Mouse (Mus musculus) c-Kit-positive CD71-positive TER-119-negative erythroid progenitor cells, embryonic 14.5 days (primary cell): ENCODE results near the gene Vsig10.
A peak's percentile ranks its signal among the peaks of the same experiment; 100 is the strongest.
"Not testable (repeated sequence)": the region's sequence is repeated elsewhere in the genome, so short reads cannot be mapped to it uniquely, and the experiment has no call there.

Experiments
- DNase-seq: peaks from one replicate; pipeline ENCODE4 v3.0.0-alpha.2; 2013; ENCODE audit warnings: low read depth

The Vsig10 gene

GRCm38 (mm10) chr5:117303691-117304579 is 14.9 kb upstream of the Vsig10 start:
- DNase-seq, result no peak

GRCm38 (mm10) chr5:117304947-117305346 is 13.9 kb upstream of the Vsig10 start:
- DNase-seq, result peak; percentile 65

DNA sequence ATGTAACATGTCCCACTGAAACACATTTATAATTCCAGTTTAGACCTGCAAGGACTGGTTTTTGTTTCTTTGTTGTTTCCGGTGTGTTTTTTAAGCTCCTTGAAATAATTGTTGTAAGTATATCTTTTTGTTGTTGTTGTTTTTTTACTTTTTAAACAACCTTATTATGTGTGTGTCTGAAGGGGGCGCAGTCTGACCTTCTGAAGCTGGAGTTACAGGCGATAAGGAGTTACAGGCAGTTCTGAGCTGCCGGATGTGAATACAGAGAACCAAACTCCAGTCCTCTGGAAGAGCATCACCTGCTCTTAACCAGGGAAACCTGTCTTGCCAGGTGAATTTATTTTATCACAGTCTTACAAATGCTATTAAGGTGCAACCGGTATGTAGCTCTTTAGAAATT is 13.1 kb upstream of the Vsig10 start:
- DNase-seq, result no peak

DNA sequence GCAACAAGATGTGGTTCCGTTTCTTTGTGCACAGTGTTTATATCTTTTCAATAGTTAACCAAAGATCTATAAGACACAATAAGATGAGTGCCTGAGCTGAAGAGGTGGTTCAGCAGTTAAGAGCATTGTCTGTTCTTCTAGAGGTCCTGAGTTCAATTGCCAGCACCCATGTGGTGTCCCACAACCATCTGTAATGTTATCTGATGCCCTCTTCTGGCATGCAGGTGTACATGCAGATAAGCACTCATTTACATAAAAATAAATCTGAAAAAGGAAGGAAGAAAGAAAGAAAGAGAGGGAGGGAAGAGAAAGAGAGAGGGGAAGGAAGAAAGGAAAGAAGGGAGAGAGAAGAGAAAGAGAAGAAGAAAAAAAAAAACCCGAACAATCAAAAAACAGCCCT is 12.1 kb upstream of the Vsig10 start:
- no peak for DNase-seq

DNA sequence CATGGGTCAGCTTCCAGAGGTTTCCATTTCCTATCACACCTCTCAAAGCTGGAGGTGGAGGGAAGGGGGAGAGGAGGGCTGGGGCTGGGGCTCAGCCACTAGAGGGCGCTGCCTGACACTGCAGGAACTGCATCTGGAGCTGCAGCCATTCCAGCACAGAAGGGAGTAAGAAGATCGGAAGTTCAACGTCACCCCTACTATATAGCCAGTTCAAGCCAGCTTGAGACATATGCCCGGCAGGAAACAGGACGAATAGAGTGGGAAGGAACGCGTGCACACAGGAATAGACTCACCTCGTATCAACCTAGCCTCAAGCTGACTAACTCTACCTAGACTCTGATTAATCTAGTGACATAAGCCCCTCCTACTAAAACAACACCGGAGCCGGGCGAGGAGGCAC is 11.2 kb upstream of the Vsig10 start:
- DNase-seq, result peak; percentile 49

GRCm38 (mm10) chr5:117313420-117313819 is 5.5 kb upstream of the Vsig10 start:
- DNase-seq, result peak; percentile 50

DNA sequence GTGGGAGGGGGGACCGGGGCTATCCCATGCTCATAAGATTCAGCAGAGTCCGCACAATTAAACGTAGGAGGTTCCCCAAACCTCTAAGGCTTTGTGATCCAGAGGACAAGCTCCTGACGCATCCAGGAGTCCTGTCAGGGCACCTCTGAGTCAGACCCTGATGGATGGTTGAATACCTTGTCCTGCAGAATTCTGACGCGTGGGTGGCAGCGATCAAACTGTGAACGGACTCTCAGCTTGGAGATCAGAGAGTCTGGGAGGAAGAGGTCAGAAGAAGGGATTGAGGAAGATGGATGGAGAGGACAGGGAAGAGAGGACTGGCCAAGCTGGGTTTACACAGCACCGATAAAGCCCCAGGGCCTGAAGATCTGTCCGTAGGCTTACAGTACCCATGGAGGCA is 5.0 kb upstream of the Vsig10 start:
- DNase-seq, result no peak

- DNase-seq, result no peak
Measured at GRCm38 (mm10) chr5:117314587-117315428, 4.1 kb upstream of the Vsig10 start.

DNA sequence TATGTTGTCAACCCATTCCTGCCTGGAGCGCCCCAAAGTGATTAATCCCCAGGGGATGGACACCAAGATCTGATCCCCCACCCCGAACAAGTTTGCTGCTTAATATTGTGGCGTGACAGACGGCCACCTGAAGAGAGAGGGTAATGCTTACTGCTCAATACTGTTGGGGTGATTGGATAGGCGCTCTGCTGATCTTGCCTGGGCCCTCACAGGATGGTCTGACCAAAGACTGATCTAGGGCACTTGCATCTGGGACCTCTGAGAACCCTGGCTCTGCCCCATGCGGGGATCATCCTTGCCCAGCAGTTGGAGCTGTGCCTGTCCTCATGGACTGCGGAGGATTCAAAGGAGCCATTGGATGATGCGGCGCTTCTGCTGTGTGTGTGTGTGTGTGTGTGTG is 4.9 kb downstream of the Vsig10 start:
- DNase-seq, result no peak

GRCm38 (mm10) chr5:117326408-117326807 is 7.5 kb downstream of the Vsig10 start:
- DNase-seq, result no peak

DNA sequence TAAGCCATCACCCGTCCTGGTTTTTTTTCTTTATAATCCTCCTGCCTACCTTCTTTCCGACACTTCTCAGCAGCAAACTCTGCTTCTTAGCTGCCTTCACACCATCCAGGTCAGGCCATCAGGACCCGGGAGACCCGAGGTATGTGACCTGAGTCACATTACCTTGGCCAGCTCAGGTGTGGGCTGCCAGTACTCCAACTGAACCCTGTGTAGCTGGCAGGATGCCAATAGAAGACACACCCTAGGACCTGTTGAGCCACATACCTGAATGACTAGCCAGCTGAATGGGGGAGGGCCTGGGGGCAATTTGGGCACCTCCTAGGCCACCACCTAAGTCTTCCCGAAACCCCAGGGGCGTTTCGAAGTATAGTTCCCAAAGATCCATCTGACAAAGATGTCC is 11.6 kb downstream of the Vsig10 start:
- DNase-seq, result no peak

DNA sequence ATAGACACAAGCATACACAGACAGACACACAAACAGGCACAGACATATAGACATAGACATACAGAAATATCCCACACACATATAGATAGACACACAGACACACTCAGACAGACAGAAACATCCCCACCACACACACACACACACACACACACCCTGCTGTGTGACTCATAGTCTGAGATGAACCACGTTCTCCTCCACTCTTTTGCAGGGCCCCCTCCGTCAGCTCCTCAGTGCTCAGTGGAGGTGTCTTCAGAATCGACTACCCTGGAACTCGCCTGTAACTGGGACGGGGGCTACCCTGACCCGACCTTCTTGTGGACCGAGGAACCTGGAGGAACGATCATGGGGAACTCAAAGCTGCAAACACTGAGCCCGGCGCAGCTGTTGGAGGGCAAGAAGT is 19.1 kb downstream of the Vsig10 start:
- no peak for DNase-seq

GRCm38 (mm10) chr5:117338503-117338902 is 19.6 kb downstream of the Vsig10 start:
- DNase-seq, result no peak

- no peak for DNase-seq
Measured at GRCm38 (mm10) chr5:117340081-117340480, 21.2 kb downstream of the Vsig10 start.

- no peak for DNase-seq
Measured at GRCm38 (mm10) chr5:117341896-117342295, 23.0 kb downstream of the Vsig10 start.

DNA sequence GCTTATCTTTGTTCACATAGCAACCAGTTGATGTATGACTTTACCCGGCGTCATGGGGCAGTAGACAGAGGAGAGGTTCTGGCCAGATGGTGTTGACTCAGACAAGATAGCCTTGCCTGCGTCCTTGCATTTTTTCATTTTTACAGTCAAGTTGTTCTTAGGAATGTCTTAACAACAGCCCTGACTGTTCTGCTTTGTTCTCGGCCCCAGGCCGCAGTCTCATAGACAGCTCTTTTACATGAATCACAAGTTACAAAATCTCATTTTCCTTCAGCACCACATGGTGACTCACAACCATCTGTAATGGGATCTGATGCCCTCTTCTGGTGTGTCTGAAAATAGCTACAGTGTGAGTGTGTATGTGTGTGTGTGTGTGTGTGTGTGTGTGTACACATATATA is 25.6 kb downstream of the Vsig10 start:
- DNase-seq, result not testable (repeated sequence)

GRCm38 (mm10) chr5:117345432-117345976 is 26.6 kb downstream of the Vsig10 start:
- DNase-seq, result no peak

- no peak for DNase-seq
Measured at GRCm38 (mm10) chr5:117346281-117346680, 27.4 kb downstream of the Vsig10 start.

DNA sequence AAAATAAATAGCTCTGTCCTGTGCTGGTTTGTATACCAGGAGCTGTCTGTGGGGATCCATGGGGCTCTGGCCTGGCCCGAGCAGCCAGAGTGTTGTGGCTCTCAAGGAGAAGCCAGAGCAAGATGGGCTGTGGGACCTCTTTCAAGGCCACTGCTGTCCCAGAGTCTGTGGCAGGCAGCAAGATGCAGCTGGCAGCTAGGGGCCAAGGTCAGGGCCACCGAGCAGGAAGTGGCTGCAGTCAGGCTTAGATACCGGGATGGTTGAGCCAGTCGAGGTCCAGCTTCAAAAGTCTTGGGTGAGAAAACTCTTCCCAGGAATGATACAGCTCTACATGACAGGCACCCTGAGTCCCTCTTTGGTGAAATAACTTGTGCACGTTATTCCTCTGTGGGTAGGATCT is 28.1 kb downstream of the Vsig10 start:
- no peak for DNase-seq

GRCm38 (mm10) chr5:117347838-117348237 is 29.0 kb downstream of the Vsig10 start:
- DNase-seq, result no peak

- no peak for DNase-seq
Measured at GRCm38 (mm10) chr5:117348279-117348678, 29.4 kb downstream of the Vsig10 start.

DNA sequence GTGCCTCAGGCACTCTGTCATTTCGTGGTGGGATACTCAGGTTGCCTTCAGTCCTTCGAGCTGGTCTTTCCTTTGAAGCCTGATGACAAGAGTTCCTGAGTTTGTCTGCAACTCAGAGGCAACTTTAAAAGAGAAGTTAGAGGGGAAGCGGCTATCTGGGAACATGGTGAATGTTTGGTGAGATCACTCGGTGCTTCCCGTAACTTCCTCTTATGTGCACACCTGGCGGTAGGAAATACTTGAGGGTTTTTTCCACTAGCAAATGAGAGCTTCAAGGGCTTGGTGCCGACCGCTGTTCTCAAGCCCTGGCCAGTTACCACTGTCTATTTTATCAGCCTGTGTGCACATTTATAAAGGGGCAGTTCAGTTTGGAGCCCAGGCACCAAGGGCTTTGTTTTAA is 35.2 kb downstream of the Vsig10 start:
- DNase-seq, result no peak
